Mouse (Mus musculus): ENCODE measurements around the gene Dnajc4.
"Not testable (repeated sequence)": the region's sequence is repeated elsewhere in the genome, so short reads cannot be mapped to it uniquely, and the experiment has no call there.

The Dnajc4 gene

DNA sequence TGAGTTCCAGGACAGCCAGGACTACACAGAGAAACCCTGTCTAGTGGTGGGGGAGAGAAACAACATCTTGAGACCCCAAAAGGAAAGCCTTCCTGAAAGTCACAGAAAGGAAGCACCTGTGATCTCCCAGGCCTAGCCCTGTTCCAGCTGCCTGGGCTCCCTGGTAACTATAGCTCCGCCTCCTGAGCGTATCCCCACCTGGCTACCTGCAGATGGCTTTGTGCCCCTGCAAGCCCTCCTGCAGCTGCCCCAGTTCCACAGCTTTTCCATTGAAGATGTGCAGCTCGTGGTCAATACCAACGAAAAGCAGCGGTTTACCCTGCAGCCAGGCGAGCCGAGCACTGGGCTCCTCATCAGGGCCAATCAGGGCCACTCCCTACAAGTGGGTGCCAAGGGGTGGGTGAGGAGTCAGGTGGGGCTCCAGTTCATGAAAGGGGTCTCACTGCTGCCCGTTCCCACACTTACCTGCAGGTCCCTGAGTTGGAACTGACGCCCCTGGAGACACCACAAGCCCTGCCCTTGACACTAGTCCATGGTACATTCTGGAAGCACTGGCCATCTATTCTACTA is 5.4 kb upstream of the Dnajc4 start:
- in situ Hi-C loops (cut with MboI; ENCODE audit: low pct_unique_long_range_greater_than_20kb in 1 of 2, low sequenced_read_pairs in 2 of 2, unreplicated experiment in 1 of 2): no loop called here

DNA sequence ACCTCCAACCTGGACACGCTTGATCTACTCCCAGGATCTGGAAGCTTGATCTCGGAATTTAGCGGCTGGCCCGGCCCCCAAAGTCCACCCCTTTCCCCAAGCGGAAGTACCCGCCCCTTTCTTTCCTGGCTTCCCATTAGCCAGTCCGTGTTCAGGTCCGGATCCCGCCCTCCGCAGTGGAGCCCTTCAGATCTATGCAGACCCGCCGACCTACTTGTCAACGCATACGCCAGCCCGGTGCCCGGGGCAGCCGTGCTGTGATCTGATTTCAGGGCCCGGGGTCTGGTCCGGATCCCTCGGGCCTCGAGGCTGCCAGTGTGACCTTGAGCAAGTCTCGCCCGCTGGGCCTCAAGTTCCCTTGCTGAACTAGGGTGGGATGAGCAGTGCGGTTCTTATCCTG is 3.6 kb upstream of the Dnajc4 start, which contains the start of the genes Nudt22 and Trpt1:
Nudt22 (minus strand) TSS at position 112 of the 400 bp plus-strand sequence.
Trpt1 (plus strand) TSS at position 126 of the 400 bp plus-strand sequence.
- in situ Hi-C loops (cut with MboI; ENCODE audit: low pct_unique_long_range_greater_than_20kb in 1 of 2, low sequenced_read_pairs in 2 of 2, unreplicated experiment in 1 of 2): no loop called here

DNA sequence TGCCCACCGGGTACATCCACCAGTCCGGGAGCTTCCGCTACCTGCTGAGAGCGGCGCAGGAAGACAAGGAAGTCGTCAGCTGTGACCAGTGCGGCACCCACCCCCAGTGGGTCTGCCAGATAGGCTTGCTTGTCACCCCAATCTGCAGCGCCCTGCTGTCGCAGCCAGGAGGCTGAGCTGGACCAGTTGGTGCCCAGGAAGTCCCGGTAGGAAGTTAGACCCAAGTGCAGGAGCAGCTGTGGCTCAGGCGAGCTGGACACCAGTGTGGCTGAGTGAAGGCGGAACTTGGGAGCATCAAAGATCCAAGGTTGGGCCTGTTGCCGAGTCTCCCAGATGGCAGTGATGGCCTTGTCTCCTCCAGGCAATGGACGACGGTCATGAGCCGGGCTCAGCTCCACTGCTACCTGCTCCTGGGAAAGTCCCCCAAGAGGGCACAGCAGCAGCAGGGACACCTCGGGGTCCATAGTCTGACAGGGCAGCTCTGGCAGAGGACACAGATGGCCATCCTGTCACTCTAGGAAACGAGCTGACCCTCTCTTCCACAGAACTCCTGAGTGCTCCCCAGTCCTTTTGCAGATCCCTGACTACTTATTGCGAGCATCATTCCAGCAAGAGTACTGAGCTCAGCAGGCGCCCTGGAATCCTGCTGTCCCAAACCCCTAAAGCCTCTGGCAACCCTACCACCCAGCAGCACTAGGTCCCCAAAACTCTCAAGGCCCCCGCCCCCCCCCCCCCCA is 3.1 kb upstream of the Dnajc4 start:
- in situ Hi-C loops (cut with MboI; ENCODE audit: low pct_unique_long_range_greater_than_20kb in 1 of 2, low sequenced_read_pairs in 2 of 2, unreplicated experiment in 1 of 2): no loop called here

DNA sequence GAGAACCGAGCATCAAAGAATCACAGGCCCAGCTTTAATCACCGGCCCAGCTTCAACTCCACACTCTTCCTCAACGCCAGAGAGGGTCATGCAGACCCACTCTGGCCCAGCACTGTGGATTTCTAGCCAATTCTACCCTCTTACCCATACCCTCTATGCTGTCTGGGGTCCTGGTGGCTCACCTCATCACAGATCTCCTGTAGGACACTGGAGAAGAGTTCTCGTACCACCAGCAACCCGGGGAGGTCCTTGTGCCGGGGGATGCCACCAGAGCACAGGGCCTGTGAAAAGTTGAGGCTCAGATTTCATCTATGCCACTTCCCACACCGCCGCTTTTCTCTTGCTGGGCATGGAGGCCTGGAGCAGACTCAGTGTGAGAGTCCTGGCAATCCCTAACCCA is 2.1 kb upstream of the Dnajc4 start:
- in situ Hi-C loops (cut with MboI; ENCODE audit: low pct_unique_long_range_greater_than_20kb in 1 of 2, low sequenced_read_pairs in 2 of 2, unreplicated experiment in 1 of 2): no loop called here

DNA sequence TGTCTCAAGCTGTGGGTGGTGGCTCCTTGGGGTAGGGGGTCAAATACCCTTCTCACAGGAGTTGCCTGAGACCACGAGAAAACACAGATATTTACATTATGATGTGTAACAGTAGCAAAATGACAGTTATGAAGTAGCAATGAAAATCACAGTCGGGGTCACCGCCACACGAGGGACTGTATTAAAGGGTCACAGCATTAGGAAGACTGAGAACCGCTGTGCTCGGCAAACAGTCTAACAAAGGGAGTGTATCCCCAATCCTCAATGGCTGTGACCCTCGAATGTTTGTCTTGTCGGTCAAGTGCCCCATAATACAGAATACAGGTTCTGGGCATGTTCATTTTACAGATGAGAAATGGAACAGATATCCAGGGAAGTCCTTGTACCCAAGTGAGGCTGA is 1.6 kb upstream of the Dnajc4 start:
- in situ Hi-C loops (cut with MboI; ENCODE audit: low pct_unique_long_range_greater_than_20kb in 1 of 2, low sequenced_read_pairs in 2 of 2, unreplicated experiment in 1 of 2): no loop called here

DNA sequence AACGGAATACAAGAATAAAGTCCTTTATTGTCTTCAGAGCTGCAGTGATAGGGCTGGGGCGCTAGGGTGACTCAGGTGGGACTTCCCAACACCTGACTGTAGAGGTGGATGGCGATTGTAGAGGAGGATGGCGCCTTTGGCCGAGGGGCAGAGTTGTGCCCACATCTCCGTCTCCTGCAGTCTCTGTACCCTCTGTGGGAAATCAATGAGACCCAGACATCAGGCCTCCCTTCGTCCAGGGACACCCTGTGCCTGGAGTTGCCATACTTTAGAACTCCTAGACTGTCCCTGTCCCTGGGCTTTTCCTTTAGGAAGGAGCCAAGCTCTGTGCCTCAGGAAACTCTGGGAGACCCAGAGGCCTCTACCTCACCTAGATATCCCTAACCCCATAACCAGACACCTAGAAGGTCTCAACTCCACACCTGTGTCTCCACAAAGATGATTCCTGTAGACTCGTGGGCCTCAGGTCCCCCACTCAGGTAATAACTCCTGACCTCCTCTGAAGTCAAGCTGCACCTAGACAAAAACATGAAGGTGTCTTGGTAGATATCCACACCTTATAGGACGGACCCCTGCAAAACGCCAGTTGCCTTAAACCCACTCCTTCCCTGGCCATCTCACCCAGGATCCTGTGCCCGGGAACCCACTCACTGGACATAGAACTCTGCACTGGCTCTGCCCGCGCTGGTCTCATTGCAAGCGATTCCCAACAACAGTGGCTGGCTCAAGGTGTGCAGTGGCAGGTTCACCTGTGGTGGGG is 819 bp upstream of the Dnajc4 start:
- in situ Hi-C loops (cut with MboI; ENCODE audit: low pct_unique_long_range_greater_than_20kb in 1 of 2, low sequenced_read_pairs in 2 of 2, unreplicated experiment in 1 of 2): no loop called here

DNA sequence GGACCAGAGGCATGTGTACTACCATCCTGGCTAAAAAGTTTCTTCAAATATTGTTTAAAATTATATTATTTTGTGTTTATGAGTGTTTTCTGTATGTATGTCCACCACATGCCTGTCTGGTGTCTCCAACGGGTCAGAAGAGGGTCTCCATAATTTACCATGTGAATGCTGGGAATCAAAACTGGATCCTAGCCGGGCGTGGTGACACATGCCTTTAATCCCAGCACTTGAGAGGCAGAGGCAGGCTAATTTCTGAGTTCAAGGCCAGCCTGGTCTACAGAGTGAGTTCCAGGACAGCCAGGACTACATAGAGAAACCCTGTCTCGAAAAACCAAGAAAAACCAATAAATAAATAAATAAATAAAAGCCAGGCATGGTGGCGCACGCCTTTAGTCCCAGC is 1.2 kb downstream of the Dnajc4 start:
- in situ Hi-C loops (cut with MboI; ENCODE audit: low pct_unique_long_range_greater_than_20kb in 1 of 2, low sequenced_read_pairs in 2 of 2, unreplicated experiment in 1 of 2): not testable (repeated sequence)

DNA sequence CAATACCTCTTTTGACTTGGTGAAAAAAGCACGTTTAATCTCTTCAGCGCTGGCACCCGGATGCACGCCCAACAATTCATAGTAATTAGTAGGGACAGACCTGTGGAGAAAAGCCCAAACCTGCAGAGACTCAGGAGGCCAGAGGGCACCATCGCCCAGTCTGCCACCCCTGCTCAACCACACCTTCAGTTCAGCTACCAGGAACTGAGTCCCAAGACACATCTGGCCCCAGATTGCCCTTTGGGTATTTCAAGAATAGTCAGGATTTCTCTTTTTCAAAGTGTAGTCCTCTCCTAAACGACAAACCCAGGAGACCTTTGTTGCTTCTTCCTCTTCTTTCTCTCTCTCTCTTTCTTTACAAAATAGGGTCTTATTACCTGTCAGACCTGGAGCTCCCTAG is 1.7 kb downstream of the Dnajc4 start:
- in situ Hi-C loops (cut with MboI; ENCODE audit: low pct_unique_long_range_greater_than_20kb in 1 of 2, low sequenced_read_pairs in 2 of 2, unreplicated experiment in 1 of 2): no loop called here

DNA sequence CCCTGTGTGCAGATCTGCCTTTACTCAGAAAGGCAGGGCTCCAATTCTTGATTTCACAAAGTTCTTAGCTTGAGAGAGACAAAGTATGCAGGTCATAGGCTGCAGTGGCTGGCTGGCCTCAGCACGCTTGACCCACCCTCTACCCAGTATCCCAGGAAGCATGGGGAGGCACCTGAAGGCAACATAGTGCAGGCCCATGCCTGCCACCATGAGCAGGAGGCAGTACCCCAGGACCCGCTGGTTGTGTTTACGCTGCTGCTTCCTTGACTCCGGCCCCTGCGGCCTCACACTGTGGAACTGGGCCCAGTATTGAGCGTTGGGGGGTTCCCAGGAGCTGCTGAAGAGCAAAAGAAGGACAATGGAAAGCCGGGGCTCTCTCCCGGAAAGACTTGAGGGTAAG is 3.1 kb downstream of the Dnajc4 start:
- in situ Hi-C loops (cut with MboI; ENCODE audit: low pct_unique_long_range_greater_than_20kb in 1 of 2, low sequenced_read_pairs in 2 of 2, unreplicated experiment in 1 of 2): no loop called here

DNA sequence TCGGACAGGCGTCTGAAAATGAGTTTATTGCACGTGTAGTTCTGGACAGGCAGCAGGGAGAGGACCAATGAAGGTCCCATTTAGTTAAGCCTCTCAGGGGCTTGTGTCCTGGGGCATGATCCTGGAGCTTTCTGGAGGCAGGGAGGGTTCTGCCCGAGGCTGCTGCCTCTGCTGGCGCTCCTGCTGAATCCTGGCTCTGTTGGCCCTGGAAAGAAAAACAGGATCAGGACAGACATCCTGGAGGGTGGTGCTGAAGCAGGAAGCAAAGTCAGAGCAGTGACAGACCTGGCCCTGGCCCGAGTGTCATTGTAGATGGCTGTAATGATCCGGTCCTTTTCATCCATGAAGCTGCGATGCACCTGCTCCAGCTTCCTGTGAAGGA is 4.5 kb downstream of the Dnajc4 start:
- in situ Hi-C loops (cut with MboI; ENCODE audit: low pct_unique_long_range_greater_than_20kb in 1 of 2, low sequenced_read_pairs in 2 of 2, unreplicated experiment in 1 of 2): no loop called here

DNA sequence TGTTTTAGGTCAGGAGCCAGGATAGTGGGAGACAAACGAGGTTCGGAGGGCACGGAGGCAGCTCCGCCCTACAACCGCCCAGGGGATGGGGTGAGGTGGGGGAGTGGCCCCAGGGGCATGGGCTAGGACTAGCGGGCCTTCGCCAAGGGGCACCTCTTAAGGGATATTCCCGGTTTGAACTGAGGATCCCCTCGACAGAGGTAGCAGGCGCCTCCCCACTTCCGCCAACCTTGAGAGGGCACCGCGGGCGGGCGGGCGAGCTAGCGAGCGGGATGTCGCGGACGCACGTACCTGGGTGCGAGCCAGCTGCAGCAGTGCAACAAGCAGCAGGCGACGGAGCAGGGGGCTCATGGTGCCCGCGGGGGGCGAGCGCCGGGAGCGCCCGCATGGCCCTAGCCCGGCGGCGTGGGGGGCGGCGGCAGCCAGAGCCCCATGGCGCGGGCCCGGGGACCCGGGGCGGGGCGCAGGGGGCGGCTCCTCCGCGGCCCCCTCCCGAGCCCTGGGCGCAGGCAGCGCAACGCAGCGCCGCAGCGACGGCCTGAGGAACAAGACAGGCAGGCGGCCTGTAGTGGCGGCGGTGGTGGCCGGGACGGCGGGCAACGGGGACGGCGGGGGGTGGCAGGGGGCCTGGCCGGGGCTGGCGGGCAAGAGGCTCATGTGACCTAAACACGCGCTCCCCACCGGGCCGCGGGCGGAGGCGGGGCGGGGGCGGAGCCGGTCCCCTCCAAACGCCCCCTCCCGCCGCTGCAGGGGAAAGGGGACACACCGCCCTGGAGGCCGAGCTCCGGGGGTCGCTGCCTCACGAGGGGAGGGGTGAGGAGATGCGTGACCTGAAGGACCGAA is 5.1 kb downstream of the Dnajc4 start, which contains the start of gene Vegfb:
Vegfb (minus strand) TSS at position 591 of the 843 bp plus-strand sequence.
- in situ Hi-C loops (cut with MboI; ENCODE audit: low pct_unique_long_range_greater_than_20kb in 1 of 2, low sequenced_read_pairs in 2 of 2, unreplicated experiment in 1 of 2): no loop called here

DNA sequence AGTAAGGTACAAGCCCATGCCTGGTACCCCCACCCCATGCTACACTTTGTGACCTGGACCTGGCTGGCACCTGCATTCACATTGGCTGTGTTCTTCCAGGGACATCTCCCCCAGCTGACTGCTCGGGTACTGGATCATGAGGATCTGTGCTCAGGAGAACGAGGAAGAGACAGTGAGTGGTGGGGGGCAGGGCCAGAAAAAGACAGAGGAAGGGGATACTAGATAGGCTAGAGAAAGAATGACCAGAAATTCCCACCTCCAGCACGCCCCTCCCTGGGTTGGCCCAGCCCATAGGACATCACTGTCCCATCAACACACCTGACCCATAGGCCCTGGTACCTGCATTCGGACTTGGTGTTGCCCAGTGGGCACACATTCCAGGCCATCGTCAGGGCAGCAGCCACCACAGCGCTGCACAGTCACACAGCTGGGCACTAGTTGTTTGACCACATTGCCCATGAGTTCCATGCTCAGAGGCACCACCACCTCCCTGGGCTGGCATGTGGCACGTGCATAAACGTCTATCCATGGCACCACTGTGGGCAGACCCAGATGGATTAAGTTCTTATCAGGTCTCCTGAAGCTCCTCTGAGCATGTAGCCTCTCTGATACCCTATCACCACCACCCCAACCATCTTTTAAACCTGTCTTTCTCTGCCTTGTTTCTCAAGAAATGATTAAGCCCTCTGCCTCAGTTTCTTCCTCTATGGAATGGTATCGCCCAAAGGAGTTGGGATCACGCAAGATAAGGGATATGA is 6.2 kb downstream of the Dnajc4 start:
- in situ Hi-C loops (cut with MboI; ENCODE audit: low pct_unique_long_range_greater_than_20kb in 1 of 2, low sequenced_read_pairs in 2 of 2, unreplicated experiment in 1 of 2): no loop called here

DNA sequence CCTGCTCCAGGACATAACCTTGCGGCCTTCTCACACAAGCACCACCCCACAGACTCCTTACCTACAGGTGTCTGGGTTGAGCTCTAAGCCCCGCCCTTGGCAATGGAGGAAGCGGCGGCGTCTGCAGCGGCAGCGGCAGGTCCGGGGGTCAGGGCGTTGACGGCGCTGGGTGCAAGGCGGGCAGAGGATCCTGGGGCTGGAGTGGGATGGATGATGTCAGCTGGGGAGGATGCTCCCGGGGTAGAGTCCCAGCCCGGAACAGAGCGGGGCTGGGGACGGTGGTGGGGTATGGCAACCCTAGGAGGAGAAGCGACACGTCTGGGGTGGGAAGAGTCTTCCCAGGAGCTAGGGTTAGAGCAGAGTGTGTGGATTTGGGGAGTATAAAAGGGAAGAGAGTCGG is 7.1 kb downstream of the Dnajc4 start:
- in situ Hi-C loops (cut with MboI; ENCODE audit: low pct_unique_long_range_greater_than_20kb in 1 of 2, low sequenced_read_pairs in 2 of 2, unreplicated experiment in 1 of 2): no loop called here

DNA sequence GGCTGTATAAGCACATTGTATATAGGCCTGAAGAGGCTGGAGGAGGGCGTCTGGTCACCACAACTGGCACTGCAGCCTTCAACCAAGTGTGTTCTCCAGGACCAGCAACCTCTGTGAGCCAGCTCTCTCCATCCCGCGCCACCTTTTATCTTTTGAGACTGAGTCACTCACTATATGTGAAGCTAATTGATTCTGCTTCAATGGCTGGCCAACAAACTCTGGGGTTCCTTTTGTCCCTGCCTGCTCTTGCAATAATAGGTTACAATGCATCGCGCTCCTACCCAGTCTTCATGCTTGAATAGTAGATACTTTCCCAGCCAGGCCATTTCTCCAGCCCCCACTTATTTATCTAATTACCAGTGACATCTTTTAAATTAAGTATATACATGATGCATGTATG is 8.8 kb downstream of the Dnajc4 start:
- in situ Hi-C loops (cut with MboI; ENCODE audit: low pct_unique_long_range_greater_than_20kb in 1 of 2, low sequenced_read_pairs in 2 of 2, unreplicated experiment in 1 of 2): no loop called here

DNA sequence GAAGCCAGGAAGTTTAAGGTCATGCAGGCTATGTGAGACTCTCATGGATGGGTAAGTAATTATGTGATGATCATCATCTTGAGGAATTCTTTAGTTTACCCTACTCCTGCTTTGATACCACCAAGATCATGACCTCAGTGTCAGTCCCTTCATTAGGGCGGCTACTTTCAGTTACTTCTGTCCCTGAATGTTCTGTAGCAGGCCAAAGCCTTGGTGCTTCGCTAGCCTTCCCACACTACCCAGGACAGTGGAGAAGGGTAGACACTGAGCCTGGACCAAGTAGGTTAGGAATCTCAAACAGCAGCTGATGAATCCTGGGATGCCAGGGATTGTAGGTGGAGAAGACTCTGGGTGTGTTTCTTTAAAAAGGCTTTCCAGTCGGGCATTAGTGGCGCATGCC is 10.9 kb downstream of the Dnajc4 start:
- in situ Hi-C loops (cut with MboI; ENCODE audit: low pct_unique_long_range_greater_than_20kb in 1 of 2, low sequenced_read_pairs in 2 of 2, unreplicated experiment in 1 of 2): no loop called here

DNA sequence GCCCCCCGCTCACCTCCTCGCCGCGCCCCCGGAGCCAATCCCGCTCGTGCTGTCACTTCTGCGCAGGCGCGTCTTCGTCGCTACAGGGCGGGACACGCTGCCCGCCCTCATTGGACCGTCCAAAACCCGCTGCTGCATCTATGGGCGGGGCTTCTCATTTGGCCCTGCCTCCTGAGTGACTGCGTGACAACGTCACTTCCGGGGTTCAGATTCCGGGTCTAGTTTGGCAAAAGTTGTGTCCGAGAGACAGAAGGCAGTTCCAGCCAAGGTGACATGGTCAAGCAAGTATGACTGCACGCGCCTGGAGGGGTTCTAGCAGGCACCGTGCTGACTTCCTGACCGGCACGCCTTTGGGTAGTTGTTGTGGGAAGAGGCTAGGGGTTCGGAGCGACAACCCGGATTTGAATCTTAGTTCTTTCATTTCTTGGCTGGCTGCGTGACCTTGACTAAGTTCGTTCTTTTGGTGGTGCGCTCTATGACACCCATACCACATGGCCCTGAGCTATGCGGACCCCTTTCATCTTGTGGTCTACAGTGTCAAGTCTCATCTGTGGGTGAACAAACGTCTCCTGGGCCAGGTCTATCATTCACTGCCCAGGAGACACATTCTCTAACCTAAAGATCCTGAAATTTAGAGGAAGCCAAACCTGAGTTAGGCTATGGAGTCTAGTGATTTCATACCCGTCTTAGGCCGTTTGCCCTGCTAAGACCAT is 11.8 kb downstream of the Dnajc4 start, which contains the start of gene Fkbp2:
Fkbp2 (minus strand) TSS at position 121 of the 713 bp plus-strand sequence.
- in situ Hi-C loops (cut with MboI; ENCODE audit: low pct_unique_long_range_greater_than_20kb in 1 of 2, low sequenced_read_pairs in 2 of 2, unreplicated experiment in 1 of 2): no loop called here

Data from mouse embryonic stem cell (cell line).